Mouse (Mus musculus): ENCODE data around the gene Rab3a. TPM values are rescaled to one million over a fixed set of nuclear protein-coding genes. Genes with fewer than 3 reads are reported as not detected.

Gene Rab3a
- polyA plus RNA-seq, 1 experiment from 2014 or later, result 3.2 TPM

GRCm38 (mm10) chr8:70791294-70791701 is 36.8 kb downstream of the Rab3a start:
- WGBS (ENCODE audit: insufficient replicate concordance), result 16% methylated on average over 7 of the region's 7 CpGs
- TF ChIP-seq CTCF (IDR thresholded peaks at IDR 0.05; ENCODE audit: low read depth) (no peak), EP300 (IDR thresholded peaks at IDR 0.05; ENCODE audit: low read depth) (no peak)
- DNase-seq (peak; percentile 76), ATAC-seq (0 out of 2 replicates have a peak, but pooled peaks have one; percentile 8)
- H3K4me3 ChIP-seq (ENCODE audit: low read depth, low read length), result peak overlapping the region; percentile 56
- H3K36me3 ChIP-seq (replicated peaks; ENCODE audit: insufficient read depth, low read length), result peaks cover 37% of the 10 kb centered on the region
- peak overlapping the region; percentile 85 for H3K4me2 ChIP-seq (ENCODE audit: low read depth, low read length)
- H3K9me3 ChIP-seq (ENCODE audit: low read length), result no peaks in the 10 kb centered on the region
- H3K27me3 ChIP-seq (ENCODE audit: insufficient read depth, low read length), result no peaks in the 10 kb centered on the region
- H3K9ac ChIP-seq (replicated peaks), result peak overlapping the region; percentile 77
- H3K4me1 ChIP-seq (ENCODE audit: insufficient read depth), result peaks cover 42% of the 10 kb centered on the region
- peak overlapping the region; percentile 73; the same call in 1 of the 2 replicates for H3K27ac ChIP-seq (ENCODE audit: low read depth)

- H3K27me3 ChIP-seq (ENCODE audit: insufficient read depth, low read length), result no peaks in the 10 kb centered on the region
- ATAC-seq (peak; percentile 43), DNase-seq (peak; percentile 97)
- H3K9me3 ChIP-seq (ENCODE audit: low read length), result no peaks in the 10 kb centered on the region
- H3K4me3 ChIP-seq (ENCODE audit: low read depth, low read length), result peak overlapping the region; percentile 56
- TF ChIP-seq CTCF (IDR thresholded peaks at IDR 0.05; ENCODE audit: low read depth), result no peak
- TF ChIP-seq EP300 (IDR thresholded peaks at IDR 0.05; ENCODE audit: low read depth), result no peak
- peaks cover 50% of the 10 kb centered on the region for H3K4me1 ChIP-seq (ENCODE audit: insufficient read depth)
- H3K27ac ChIP-seq (ENCODE audit: low read depth), result peak overlapping the region; percentile 73
- 1% methylated on average over 58 of the region's 58 CpGs for WGBS (ENCODE audit: insufficient replicate concordance)
- H3K36me3 ChIP-seq (replicated peaks; ENCODE audit: insufficient read depth, low read length), result peaks cover 29% of the 10 kb centered on the region
- H3K9ac ChIP-seq (replicated peaks), result peak overlapping the region; percentile 77
- H3K4me2 ChIP-seq (ENCODE audit: low read depth, low read length), result peak overlapping the region; percentile 85
Observed at GRCm38 (mm10) chr8:70791975-70792691, 37.7 kb downstream of the Rab3a start.

GRCm38 (mm10) chr8:70792700-70793099 is 38.2 kb downstream of the Rab3a start:
- Histone ChIP-seq H3K9ac (replicated peaks) (peak overlapping the region; percentile 77; the same call in 1 of the 2 replicates), H3K9me3 (ENCODE audit: low read length) (no peaks in the 10 kb centered on the region), H3K4me2 (ENCODE audit: low read depth, low read length) (peak overlapping the region; percentile 85), H3K36me3 (replicated peaks; ENCODE audit: insufficient read depth, low read length) (peaks cover 23% of the 10 kb centered on the region), H3K27me3 (ENCODE audit: insufficient read depth, low read length) (no peaks in the 10 kb centered on the region), H3K27ac (ENCODE audit: low read depth) (0 out of 2 replicates have a peak overlapping the region, but pooled peaks have one; percentile 49), H3K4me3 (ENCODE audit: low read depth, low read length) (peak overlapping the region; percentile 56), H3K4me1 (ENCODE audit: insufficient read depth) (peaks cover 55% of the 10 kb centered on the region)
- peak; percentile 79 for DNase-seq
- TF ChIP-seq CTCF (IDR thresholded peaks at IDR 0.05; ENCODE audit: low read depth), result no peak
- peak; percentile 2 for ATAC-seq
- WGBS (ENCODE audit: insufficient replicate concordance), result under 1% methylated on average over 20 of the region's 20 CpGs

GRCm38 (mm10) chr8:70794215-70794614 is 39.7 kb downstream of the Rab3a start:
- Histone ChIP-seq H3K4me1 (ENCODE audit: insufficient read depth) (peaks cover 62% of the 10 kb centered on the region), H3K9me3 (ENCODE audit: low read length) (no peaks in the 10 kb centered on the region), H3K36me3 (replicated peaks; ENCODE audit: insufficient read depth, low read length) (peaks cover 8% of the 10 kb centered on the region), H3K9ac (replicated peaks) (no peak overlapping the region; the same call in 1 of the 2 replicates), H3K4me2 (ENCODE audit: low read depth, low read length) (no peak overlapping the region), H3K27ac (ENCODE audit: low read depth) (no peak overlapping the region), H3K27me3 (ENCODE audit: insufficient read depth, low read length) (peaks cover 6% of the 10 kb centered on the region; the same call in 1 of the 2 replicates), H3K4me3 (ENCODE audit: low read depth, low read length) (no peak overlapping the region)
- DNase-seq (no peak), ATAC-seq (no peak)
- WGBS (ENCODE audit: insufficient replicate concordance), result 67% methylated on average over 2 of the region's 2 CpGs
- TF ChIP-seq EP300 (IDR thresholded peaks at IDR 0.05; ENCODE audit: low read depth), result no peak
- TF ChIP-seq CTCF (IDR thresholded peaks at IDR 0.05; ENCODE audit: low read depth), result no peak

GRCm38 (mm10) chr8:70795370-70795769 is 40.9 kb downstream of the Rab3a start:
- peak overlapping the region; percentile 93 for H3K4me2 ChIP-seq (ENCODE audit: low read depth, low read length)

GRCm38 (mm10) chr8:70796403-70797080 is 42.1 kb downstream of the Rab3a start:
- peaks cover 12% of the 10 kb centered on the region for H3K27me3 ChIP-seq (ENCODE audit: insufficient read depth, low read length)
- 0 out of 2 replicates have a peak, but pooled peaks cover 4% of the 10 kb centered on the region for H3K36me3 ChIP-seq (replicated peaks; ENCODE audit: insufficient read depth, low read length)
- DNase-seq, result peak; percentile 97
- 6% methylated on average over 42 of the region's 54 CpGs for WGBS (ENCODE audit: insufficient replicate concordance)
- peak overlapping the region; percentile 58; the same call in 1 of the 2 replicates for H3K27ac ChIP-seq (ENCODE audit: low read depth)
- H3K4me3 ChIP-seq (ENCODE audit: low read depth, low read length), result peak overlapping the region; percentile 62
- no peak for ATAC-seq
- H3K9ac ChIP-seq (replicated peaks), result peak overlapping the region; percentile 74
- no peak for TF ChIP-seq EP300 (IDR thresholded peaks at IDR 0.05; ENCODE audit: low read depth)
- TF ChIP-seq CTCF (IDR thresholded peaks at IDR 0.05; ENCODE audit: low read depth), result no peak
- H3K4me2 ChIP-seq (ENCODE audit: low read depth, low read length), result peak overlapping the region; percentile 93
- peaks cover 61% of the 10 kb centered on the region for H3K4me1 ChIP-seq (ENCODE audit: insufficient read depth)
- no peaks in the 10 kb centered on the region for H3K9me3 ChIP-seq (ENCODE audit: low read length)

More at GRCm38 (mm10) chr8:70795370-70795769, 40.9 kb downstream of the Rab3a start:
- Histone ChIP-seq H3K4me3 (ENCODE audit: low read depth, low read length) (peak overlapping the region; percentile 62; the same call in 1 of the 2 replicates), H3K27me3 (ENCODE audit: insufficient read depth, low read length) (peaks cover 12% of the 10 kb centered on the region), H3K36me3 (replicated peaks; ENCODE audit: insufficient read depth, low read length) (0 out of 2 replicates have a peak, but pooled peaks cover 4% of the 10 kb centered on the region), H3K27ac (ENCODE audit: low read depth) (no peak overlapping the region), H3K9me3 (ENCODE audit: low read length) (no peaks in the 10 kb centered on the region), H3K9ac (replicated peaks) (no peak overlapping the region), H3K4me1 (ENCODE audit: insufficient read depth) (peaks cover 64% of the 10 kb centered on the region)
- ATAC-seq (no peak), DNase-seq (no peak)
- 84% methylated on average over 2 of the region's 2 CpGs for WGBS (ENCODE audit: insufficient replicate concordance)
- TF ChIP-seq CTCF (IDR thresholded peaks at IDR 0.05; ENCODE audit: low read depth) (peak; percentile 40; the same call in 1 of the 2 replicates), EP300 (IDR thresholded peaks at IDR 0.05; ENCODE audit: low read depth) (no peak)

Measured in liver, postnatal 0 days (tissue).